Mouse (Mus musculus) midbrain, embryonic 11.5 days (tissue): ENCODE results near the gene Birc7. TPM values are rescaled to one million over a fixed set of nuclear protein-coding genes. Genes with fewer than 3 reads are reported as not detected.

Experiments used
- ATAC-seq: fragments of 200-750 bp; cut with Nextera tagmentation; 2 replicates; pipeline ENCODE4 v1.8.0; 2017; ENCODE audit warnings: moderate TSS enrichment, moderate library complexity; ENCODE audit not compliant: low FRiP score
- DNase-seq: peaks from one replicate; pipeline ENCODE4 v3.0.0; 2015; ENCODE audit warnings: low spot score; ENCODE audit errors: missing footprints
- H3K27ac ChIP-seq: fragments of 300-500 bp; sonication (generic); 2 replicates; pipeline ENCODE4 v1.5.1; 2014; ENCODE audit warnings: low read depth, low read length
- H3K27me3 ChIP-seq: fragments of 300-500 bp; sonication (generic); 2 replicates; pipeline ENCODE4 v1.6.1; 2014; ENCODE audit warnings: mild to moderate bottlenecking, low read length, moderate library complexity, mixed read lengths; ENCODE audit not compliant: control insufficient read depth, insufficient read depth
- H3K36me3 ChIP-seq: fragments of 300-500 bp; sonication (generic); 2 replicates; pipeline ENCODE4 v1.6.1; 2014; ENCODE audit warnings: mild to moderate bottlenecking, low read length, moderate library complexity, mixed read lengths; ENCODE audit not compliant: control insufficient read depth, insufficient read depth
- H3K4me1 ChIP-seq: fragments of 300-500 bp; sonication (generic); 2 replicates; pipeline ENCODE4 v1.6.1; 2014; ENCODE audit warnings: low read length; ENCODE audit not compliant: control insufficient read depth, insufficient read depth
- H3K4me2 ChIP-seq: fragments of 300-500 bp; sonication (generic); 2 replicates; pipeline ENCODE4 v1.6.1; 2014; ENCODE audit warnings: mild to moderate bottlenecking, moderate library complexity
- H3K4me3 ChIP-seq: fragments of 300-500 bp; sonication (generic); 2 replicates; pipeline ENCODE4 v1.5.1; 2014; ENCODE audit warnings: low read depth, low read length
- H3K9ac ChIP-seq: fragments of 300-500 bp; sonication (generic); 2 replicates; pipeline ENCODE4 v1.6.1; 2014; ENCODE audit warnings: low read length
- H3K9me3 ChIP-seq: fragments of 300-500 bp; sonication (generic); 2 replicates; pipeline ENCODE4 v1.6.1; 2016; ENCODE audit warnings: low read length; ENCODE audit not compliant: control insufficient read depth
- WGBS: fragments of 180-500 bp; shearing (Covaris S2); extraction: QIAGEN DNeasy Blood & Tissue Kit; methylation state at CpG from one replicate; pipeline ENCODE4 v1.1.7; 2014; 5-methylcytosine and 5-hydroxymethylcytosine counted together
- polyA plus RNA-seq: library from polyadenylated mRNA; unstranded; fragments of >200 nt; fragmentation: Nextera tagmentation; extraction: Ambion mirVana; gene quantifications from 2 replicates; pipeline ENCODE4 v1.2.1, GENCODE M21; 2014

Gene Birc7
- polyA plus RNA-seq, 1 experiment from 2014 or later = 0.45 TPM

DNA sequence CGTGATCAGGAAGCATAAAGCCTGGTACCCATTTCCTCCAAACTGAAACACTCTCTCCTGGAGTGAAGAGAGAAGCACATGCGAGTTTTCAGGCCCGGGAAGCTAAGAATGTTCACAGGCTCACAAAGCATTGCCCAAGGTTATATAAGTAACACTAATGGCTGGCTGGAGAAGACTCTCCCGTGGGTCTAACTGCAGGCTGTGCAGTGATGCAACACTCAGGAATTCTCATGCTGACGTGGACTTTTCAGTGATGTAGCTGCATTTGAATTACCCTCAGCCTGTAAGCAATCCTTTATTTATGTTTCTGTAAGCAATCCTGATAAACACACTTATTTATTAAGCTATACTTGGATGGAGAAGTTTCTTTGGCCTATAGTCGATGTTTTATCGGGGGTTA, 30.8 kb downstream of the Birc7 start:
- WGBS = 82% methylated on average over 7 of the region's 7 CpGs
- no peaks in the 10 kb centered on the region for H3K36me3 ChIP-seq
- H3K27ac ChIP-seq = no peak overlapping the region
- no peaks in the 10 kb centered on the region for H3K9me3 ChIP-seq
- H3K4me1 ChIP-seq = peaks cover 6% of the 10 kb centered on the region; the same call in 1 of the 2 replicates
- ATAC-seq = no peak
- no peak overlapping the region for H3K4me2 ChIP-seq
- H3K4me3 ChIP-seq = no peak overlapping the region
- no peak for DNase-seq
- H3K9ac ChIP-seq = no peak overlapping the region
- no peaks in the 10 kb centered on the region for H3K27me3 ChIP-seq

DNA sequence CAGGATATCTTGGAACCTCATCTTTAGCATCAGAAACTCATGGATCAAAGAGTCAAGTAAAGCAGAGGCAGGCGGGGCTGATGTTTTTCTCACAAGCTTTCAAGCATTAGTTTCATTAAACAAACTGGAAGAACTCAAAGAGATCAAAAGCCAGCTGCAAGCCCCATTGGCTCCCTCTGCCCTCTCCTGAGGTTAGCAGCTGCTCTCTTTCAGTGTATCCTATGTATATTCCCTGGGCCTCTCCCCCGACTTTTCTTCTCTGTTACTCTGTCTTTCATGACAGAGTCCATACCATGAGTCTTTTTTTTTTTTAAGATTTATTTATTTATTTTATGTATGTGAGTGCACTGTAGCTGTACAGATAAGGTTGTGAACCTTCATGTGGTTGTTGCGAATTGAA, 31.4 kb downstream of the Birc7 start:
- Histone ChIP-seq H3K27ac (no peak overlapping the region), H3K9ac (no peak overlapping the region), H3K4me3 (no peak overlapping the region), H3K4me2 (no peak overlapping the region), H3K9me3 (no peaks in the 10 kb centered on the region), H3K4me1 (0 out of 2 replicates have a peak, but pooled peaks cover 2% of the 10 kb centered on the region), H3K27me3 (no peaks in the 10 kb centered on the region), H3K36me3 (no peaks in the 10 kb centered on the region)
- DNase-seq = no peak
- ATAC-seq = no peak
- WGBS = 75% methylated on average over 3 of the region's 3 CpGs

DNA sequence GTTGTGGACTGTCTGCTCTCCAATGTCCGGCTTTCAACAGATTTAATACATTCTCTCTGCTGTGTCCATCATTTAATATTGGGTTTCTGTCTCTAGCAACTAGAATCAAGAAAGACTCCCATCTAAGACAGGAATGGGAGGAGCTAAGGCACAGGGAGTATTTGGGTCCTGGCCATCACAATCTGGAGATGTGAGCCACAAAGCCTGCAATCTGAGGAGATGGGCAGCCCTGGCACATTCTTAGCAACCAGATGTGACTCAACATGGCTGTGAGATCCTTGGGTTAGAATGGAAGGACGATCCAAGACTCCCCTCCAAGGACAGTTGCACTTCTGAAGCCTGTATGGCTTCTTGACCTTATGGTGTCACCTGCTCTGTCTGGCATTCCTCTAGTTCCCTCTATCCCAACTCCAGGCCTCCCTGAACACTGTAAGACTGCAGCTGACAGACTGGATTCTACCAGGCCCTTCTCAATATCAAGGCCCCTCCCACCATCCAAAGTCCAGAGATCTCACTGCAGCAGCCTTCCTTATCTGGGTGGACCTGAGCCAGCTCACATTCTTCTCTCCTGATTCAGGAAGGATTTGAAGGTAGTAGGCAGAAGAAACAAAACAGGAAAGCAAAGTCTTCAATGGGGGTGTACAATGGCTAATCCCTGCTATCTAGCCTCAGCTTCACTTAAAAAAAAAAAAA, 33.9 kb downstream of the Birc7 start:
- no peak for ATAC-seq
- 72% methylated on average over 2 of the region's 2 CpGs for WGBS
- no peak overlapping the region for H3K4me3 ChIP-seq

DNA sequence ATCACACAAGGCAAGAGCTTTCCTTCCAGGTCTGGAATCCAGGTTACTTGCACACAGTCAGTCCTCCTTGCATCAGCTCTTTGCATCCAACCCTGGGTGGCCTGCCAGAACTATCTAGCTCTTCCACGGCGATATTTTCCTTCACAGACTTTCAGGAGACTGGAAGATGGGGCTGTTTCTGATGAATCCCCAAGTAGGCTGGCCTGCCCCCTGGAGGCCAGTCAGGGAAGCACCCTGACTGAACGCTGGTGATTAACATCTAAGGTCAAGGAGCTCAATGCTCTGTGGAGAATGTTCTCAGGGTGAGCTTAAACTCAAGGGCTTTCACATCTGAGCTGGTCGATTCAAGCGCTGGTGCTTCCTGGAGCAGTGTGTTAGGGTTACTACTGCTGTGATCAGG, 35.1 kb downstream of the Birc7 start:
- H3K9ac ChIP-seq = no peak overlapping the region
- no peak overlapping the region for H3K4me3 ChIP-seq
- peaks cover 13% of the 10 kb centered on the region for H3K4me1 ChIP-seq
- H3K9me3 ChIP-seq = no peaks in the 10 kb centered on the region
- H3K27ac ChIP-seq = no peak overlapping the region
- ATAC-seq (peak; percentile 30; the same call in 1 of the 2 replicates), DNase-seq (peak; percentile 98)
- no peaks in the 10 kb centered on the region for H3K27me3 ChIP-seq
- H3K36me3 ChIP-seq = no peaks in the 10 kb centered on the region
- WGBS = 3% methylated on average over 5 of the region's 5 CpGs
- no peak overlapping the region for H3K4me2 ChIP-seq

More for the DNA sequence above, 33.9 kb downstream of the Birc7 start:
- no peak for DNase-seq
- Histone ChIP-seq H3K9me3 (no peaks in the 10 kb centered on the region), H3K4me2 (no peak overlapping the region), H3K27me3 (no peaks in the 10 kb centered on the region), H3K4me1 (peaks cover 9% of the 10 kb centered on the region), H3K36me3 (no peaks in the 10 kb centered on the region), H3K9ac (no peak overlapping the region), H3K27ac (no peak overlapping the region)

DNA sequence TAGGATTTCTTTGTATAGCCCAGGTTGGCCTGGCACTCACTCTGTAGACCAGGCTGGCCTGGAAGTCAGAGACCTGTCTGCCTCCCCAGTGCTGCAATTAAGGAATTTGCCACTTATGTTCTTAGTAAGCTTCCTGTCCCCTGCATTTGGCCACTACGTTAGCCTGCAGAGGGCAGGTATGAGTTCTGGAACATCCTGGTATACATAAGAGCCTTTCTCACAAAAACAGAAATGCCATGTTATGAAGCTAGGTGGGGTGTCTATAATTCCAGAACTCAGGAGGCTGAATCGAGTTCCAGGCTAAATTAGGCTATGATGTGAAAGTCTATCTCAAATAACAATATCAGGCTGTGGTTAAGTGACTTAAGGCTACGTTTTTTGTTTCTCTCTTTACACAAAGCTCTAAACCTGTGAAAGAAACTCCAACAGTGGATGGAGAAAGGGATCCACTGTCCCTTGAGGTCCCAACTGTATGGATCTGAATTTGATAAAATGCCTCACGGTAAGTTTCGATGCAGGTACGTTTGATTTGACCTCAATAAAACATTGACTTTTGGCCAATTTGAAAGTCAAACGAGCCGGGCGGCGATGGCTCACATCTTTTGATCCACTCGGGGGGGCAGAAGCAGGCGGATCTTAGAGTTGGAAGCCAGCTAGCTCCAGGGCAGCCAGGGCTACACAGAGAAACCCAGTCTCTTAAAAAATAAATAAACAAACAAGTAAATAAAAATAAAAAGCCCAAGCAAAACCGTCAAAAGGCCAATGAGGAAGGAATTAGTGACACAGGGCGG, 37.5 kb downstream of the Birc7 start:
- WGBS = 17% methylated on average over 14 of the region's 14 CpGs
- Histone ChIP-seq H3K4me3 (peak overlapping the region; percentile 93), H3K36me3 (peaks cover 4% of the 10 kb centered on the region; the same call in 1 of the 2 replicates), H3K27me3 (no peaks in the 10 kb centered on the region), H3K27ac (peak overlapping the region; percentile 69; the same call in 1 of the 2 replicates), H3K4me1 (peaks cover 13% of the 10 kb centered on the region), H3K9ac (peak overlapping the region; percentile 94), H3K9me3 (no peaks in the 10 kb centered on the region), H3K4me2 (peak overlapping the region; percentile 92)
- DNase-seq (no peak), ATAC-seq (no peak)

DNA sequence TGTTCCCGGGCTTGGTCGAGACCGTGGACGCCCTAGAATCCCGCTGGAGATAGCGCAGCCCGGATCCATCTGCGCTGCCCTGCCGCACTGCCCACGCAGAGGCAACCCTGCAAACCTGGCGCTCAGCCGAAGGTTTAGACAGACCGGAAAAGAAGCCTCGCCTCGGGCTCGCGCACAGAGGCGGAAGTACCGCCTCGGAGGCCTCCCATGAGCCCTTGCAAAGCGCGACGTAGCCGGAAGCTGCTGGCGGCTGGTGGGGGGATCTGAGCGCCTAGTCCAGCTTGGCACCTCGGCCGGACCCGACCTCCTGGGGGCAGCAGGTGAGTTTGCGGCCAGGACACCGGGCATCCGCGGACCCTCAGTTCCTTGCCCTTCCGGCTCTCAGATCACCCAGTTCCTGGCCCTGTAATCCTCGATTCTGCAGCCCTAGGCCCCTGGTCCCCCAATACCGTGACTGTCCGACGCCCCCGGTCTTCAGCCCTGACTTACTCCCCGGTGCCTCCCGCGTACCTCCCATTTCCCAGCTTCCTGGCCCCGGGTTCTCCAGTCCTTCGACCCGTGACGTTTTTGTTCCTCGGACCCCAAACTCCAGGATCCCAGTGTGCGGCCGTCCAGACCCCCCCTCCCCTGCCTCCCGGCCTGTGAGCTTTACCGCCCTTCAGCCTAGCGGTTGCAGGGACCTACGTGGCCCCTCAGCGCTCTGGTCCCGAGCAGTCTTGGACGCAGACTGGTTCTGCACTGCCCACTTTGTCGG, 38.4 kb downstream of the Birc7 start, which contains the start of gene Arfgap1:
Arfgap1 (plus strand) TSS at position 216 of the 754 bp plus-strand sequence.
- Histone ChIP-seq H3K27ac (peak within 1 kb of the TSS; percentile 69), H3K36me3 (peaks cover 12% of the 10 kb centered on the region; the same call in 1 of the 2 replicates), H3K27me3 (no peaks in the 10 kb centered on the region), H3K9me3 (no peaks in the 10 kb centered on the region), H3K4me2 (peak within 1 kb of the TSS; percentile 92), H3K4me3 (peak within 1 kb of the TSS; percentile 93), H3K4me1 (peaks cover 13% of the 10 kb centered on the region), H3K9ac (peak within 1 kb of the TSS; percentile 94)
- peak; percentile 97 for DNase-seq
- WGBS = under 1% methylated on average over 57 of the region's 57 CpGs
- ATAC-seq = peak; percentile 91

DNA sequence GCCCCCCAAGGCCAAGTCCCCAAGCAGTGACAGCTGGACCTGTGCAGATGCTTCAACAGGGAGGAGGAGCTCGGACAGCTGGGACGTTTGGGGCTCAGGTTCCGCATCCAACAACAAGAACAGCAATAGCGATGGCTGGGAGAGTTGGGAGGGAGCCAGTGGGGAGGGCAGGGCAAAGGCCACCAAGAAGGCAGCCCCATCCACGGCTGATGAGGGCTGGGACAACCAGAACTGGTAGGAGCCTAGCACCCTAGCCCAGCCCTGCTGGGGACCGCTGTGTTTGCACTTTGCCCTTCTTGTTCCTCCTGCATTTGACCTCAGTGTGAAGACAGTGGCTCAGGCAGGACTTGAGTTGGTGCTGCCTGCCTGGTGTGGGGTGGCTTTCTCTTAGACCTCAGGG, 52.3 kb downstream of the Birc7 start:
- DNase-seq (no peak), ATAC-seq (no peak)
- Histone ChIP-seq H3K4me2 (no peak overlapping the region), H3K9me3 (no peaks in the 10 kb centered on the region), H3K36me3 (peaks cover 28% of the 10 kb centered on the region), H3K9ac (no peak overlapping the region), H3K27me3 (no peaks in the 10 kb centered on the region), H3K4me3 (no peak overlapping the region), H3K27ac (no peak overlapping the region), H3K4me1 (no peaks in the 10 kb centered on the region)
- 82% methylated on average over 6 of the region's 6 CpGs for WGBS
